Mouse (Mus musculus): ENCODE measurements around the gene Hnrnpf. TPM values are rescaled to one million over a fixed set of nuclear protein-coding genes. Genes with fewer than 3 reads are reported as not detected.

Hnrnpf gene
- polyA plus RNA-seq, 1 experiment from 2014 or later: 907 TPM

DNA sequence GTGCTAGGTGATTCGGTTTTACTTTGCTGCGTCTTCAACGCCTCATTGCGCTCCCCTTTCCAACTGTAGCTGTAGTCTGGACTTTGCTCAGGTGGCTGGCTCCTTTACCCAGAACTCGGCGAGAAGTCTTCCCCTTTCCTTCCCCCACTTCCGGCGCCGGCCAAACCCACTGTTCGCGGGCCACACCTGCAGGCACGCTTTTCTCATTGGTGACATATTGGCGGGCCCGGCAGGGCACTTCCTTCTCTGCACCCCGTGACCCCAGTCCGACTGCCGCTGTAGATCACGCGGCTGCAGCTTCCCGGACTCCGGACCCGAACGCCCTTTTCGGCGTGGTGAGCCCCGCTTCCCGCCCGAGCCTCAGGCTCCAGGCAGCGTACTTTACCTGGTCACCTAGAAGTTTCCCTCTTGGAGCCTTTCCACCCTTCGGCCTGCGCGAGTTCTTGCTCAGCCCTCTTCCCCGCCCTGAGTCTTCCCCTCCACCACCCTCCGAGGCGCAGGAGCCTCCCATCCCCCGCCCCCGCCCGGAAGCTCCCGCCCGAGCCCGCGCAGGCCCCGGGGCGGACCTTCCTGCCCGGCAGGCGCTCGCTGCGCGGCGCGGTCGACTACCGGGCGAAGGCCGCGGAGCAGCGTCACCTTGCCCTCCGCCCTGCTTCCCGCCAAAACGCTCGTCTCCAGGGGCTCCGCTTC is 16.8 kb downstream of the Hnrnpf start:
- Histone ChIP-seq H3K4me1 (peaks cover 35% of the 10 kb centered on the region), H3K4me3 (peak overlapping the region; percentile 62), H3K27me3 (ENCODE audit: low read depth, poor library complexity, severe bottlenecking) (no peaks in the 10 kb centered on the region), H3K9me3 (replicated peaks) (no peaks in the 10 kb centered on the region), H3K27ac (peak overlapping the region; percentile 96), H3K36me3 (peaks cover 39% of the 10 kb centered on the region)
- peak; percentile 91 for DNase-seq (ENCODE audit: low spot score)
- WGBS: under 1% methylated on average over 62 of the region's 62 CpGs

- Histone ChIP-seq H3K27me3 (ENCODE audit: low read depth, poor library complexity, severe bottlenecking) (no peaks in the 10 kb centered on the region), H3K4me3 (peak overlapping the region; percentile 62), H3K36me3 (peaks cover 46% of the 10 kb centered on the region), H3K9me3 (replicated peaks) (no peaks in the 10 kb centered on the region), H3K27ac (peak overlapping the region; percentile 96), H3K4me1 (peaks cover 35% of the 10 kb centered on the region)
- DNase-seq (ENCODE audit: low spot score): peak; percentile 71
- 2% methylated on average over 21 of the region's 21 CpGs for WGBS
Measured at GRCm38 (mm10) chr6:117917576-117917975, 17.5 kb downstream of the Hnrnpf start.

GRCm38 (mm10) chr6:117918043-117918442 is 17.9 kb downstream of the Hnrnpf start:
- H3K4me1 ChIP-seq: peaks cover 35% of the 10 kb centered on the region
- WGBS: 49% methylated on average over 5 of the region's 5 CpGs
- peaks cover 50% of the 10 kb centered on the region for H3K36me3 ChIP-seq
- peak; percentile 47 for DNase-seq (ENCODE audit: low spot score)
- no peaks in the 10 kb centered on the region for H3K9me3 ChIP-seq (replicated peaks)
- H3K27me3 ChIP-seq (ENCODE audit: low read depth, poor library complexity, severe bottlenecking): no peaks in the 10 kb centered on the region
- H3K27ac ChIP-seq: peak overlapping the region; percentile 96
- peak overlapping the region; percentile 62 for H3K4me3 ChIP-seq

DNA sequence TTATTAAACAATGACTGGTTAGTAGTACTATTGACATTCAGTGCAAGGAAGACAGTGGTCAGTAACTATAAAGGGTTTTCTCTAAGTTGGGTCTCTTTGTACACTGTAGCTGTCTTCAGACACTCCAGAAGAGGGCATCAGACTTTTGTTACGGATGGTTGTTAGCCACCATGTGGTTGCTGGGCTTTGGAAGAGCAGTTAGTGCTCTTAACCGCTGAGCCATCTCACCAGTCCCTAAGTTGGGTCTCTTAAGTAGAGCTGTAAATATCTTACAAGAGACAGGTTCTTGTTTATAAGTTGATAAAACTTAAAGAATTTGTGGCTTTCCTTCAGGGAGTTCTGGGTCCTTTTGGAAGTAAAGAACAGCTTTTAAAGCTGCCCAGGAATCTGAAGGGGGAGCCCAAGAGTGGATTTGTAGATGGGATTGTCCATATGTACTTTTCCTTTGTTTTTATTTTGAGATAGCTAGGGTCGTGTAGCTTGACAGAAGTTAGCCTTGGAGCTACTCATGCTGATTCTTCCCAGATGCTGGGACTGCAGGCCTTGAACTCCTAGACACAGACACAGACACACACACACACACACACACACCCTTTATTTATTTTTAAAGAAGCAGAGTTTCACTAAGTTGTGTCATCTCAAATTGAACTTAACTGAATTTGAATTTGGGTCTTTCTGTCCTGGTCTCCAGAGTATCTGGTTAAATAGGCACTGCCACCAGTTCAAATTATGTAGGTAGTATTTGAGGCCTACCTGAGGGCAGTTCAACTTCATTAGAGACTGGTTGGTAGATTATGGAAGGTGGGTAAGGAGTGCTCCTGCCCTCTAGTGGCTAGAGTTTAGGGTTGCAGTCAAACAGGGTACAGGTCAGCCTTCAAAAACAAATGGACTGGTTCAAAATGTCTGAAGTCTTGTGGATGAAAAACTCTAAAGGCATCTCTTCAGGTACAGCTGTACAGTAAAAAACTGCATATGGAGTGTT is 20.8 kb downstream of the Hnrnpf start:
- Histone ChIP-seq H3K36me3 (peaks cover 64% of the 10 kb centered on the region), H3K4me1 (peaks cover 26% of the 10 kb centered on the region), H3K27ac (no peak overlapping the region), H3K27me3 (ENCODE audit: low read depth, poor library complexity, severe bottlenecking) (no peaks in the 10 kb centered on the region), H3K4me3 (0 out of 2 replicates have a peak overlapping the region, but pooled peaks have one; percentile 1), H3K9me3 (replicated peaks) (no peaks in the 10 kb centered on the region)
- no peak for DNase-seq (ENCODE audit: low spot score)
- 71% methylated on average over 3 of the region's 3 CpGs for WGBS

GRCm38 (mm10) chr6:117922041-117922440 is 21.9 kb downstream of the Hnrnpf start:
- Histone ChIP-seq H3K36me3 (peaks cover 75% of the 10 kb centered on the region), H3K27ac (no peak overlapping the region)
- 93% methylated on average over 3 of the region's 3 CpGs for WGBS

DNA sequence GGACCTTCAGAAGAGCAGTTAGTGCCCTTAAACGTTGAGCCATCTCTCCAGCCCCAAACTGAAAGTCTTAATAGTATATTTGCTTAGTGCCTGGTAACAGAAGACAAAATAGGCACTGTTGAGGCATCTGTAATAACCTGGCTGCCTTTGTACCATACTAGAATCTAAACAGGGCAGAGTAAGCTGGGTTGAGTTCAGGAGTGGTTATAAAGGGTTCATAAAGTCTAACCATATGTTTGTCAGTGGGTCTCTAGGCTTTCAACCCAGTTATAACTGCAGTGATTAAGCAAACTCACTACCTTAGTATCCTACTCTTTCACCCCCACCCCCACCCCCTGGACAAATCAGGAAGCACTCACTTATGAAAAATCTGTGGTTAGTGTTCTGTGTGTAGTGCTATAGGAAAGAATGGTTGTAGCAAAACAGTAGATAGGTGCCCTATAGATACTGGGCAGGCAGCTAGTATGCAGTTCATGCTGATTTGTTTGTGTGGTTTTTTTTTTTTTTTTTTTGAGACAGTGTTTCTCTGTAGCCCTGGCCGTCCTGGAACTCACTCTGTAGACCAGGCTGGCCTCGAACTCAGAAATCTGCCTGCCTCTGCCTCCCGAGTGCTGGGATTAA is 26.9 kb downstream of the Hnrnpf start:
- no peak overlapping the region for H3K27ac ChIP-seq
- no peaks in the 10 kb centered on the region for H3K4me1 ChIP-seq
- H3K36me3 ChIP-seq: peaks cover 69% of the 10 kb centered on the region
- WGBS: 79% methylated on average over 4 of the region's 4 CpGs
- DNase-seq (ENCODE audit: low spot score): no peak
- no peaks in the 10 kb centered on the region for H3K27me3 ChIP-seq (ENCODE audit: low read depth, poor library complexity, severe bottlenecking)
- H3K4me3 ChIP-seq: no peak overlapping the region
- H3K9me3 ChIP-seq (replicated peaks): no peaks in the 10 kb centered on the region

More at GRCm38 (mm10) chr6:117922041-117922440, 21.9 kb downstream of the Hnrnpf start:
- H3K4me3 ChIP-seq: no peak overlapping the region
- peaks cover 20% of the 10 kb centered on the region for H3K4me1 ChIP-seq
- no peak for DNase-seq (ENCODE audit: low spot score)
- H3K9me3 ChIP-seq (replicated peaks): no peaks in the 10 kb centered on the region
- no peaks in the 10 kb centered on the region for H3K27me3 ChIP-seq (ENCODE audit: low read depth, poor library complexity, severe bottlenecking)

DNA sequence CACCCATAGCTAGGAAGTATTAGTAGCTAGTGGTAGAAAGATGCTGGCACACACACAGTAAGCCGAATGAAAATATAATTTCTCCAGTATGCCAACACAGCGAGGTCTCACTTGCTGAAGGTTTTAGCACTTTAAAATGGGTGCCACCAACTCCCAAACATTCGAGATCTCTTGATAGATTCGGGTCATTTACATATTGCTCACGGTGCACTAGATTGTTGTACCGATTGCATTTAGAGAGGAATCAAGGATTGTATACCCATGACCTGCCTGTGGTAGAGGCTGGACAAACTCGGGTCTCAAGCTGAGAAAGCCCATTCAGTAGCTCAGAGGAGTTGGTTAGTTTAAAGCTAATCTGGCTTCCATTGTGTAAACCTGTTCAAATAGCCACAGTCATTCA is 27.8 kb downstream of the Hnrnpf start:
- Histone ChIP-seq H3K4me3 (no peak overlapping the region), H3K4me1 (no peaks in the 10 kb centered on the region), H3K9me3 (replicated peaks) (no peaks in the 10 kb centered on the region), H3K36me3 (peaks cover 59% of the 10 kb centered on the region), H3K27ac (no peak overlapping the region), H3K27me3 (ENCODE audit: low read depth, poor library complexity, severe bottlenecking) (no peaks in the 10 kb centered on the region)
- 88% methylated on average over 7 of the region's 7 CpGs for WGBS
- no peak for DNase-seq (ENCODE audit: low spot score)

DNA sequence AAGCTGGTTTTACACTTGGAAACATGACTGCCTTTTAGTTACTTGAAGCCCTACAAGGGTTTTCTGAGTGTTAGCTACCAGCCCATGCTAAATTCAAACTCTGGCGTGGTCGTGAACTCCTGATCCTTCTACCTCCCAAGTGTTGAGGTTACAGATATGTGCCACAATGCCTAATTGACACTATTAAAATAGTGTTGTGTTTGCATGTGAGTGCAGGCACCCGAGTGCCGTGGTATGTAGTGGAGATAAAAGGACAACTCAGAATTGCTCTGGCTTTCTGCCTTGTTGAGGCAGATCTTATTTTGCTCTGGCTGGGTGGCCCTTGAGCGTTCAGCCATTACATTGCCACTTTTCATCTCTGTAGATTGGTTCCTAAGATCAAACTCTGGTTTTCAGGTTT is 28.6 kb downstream of the Hnrnpf start:
- WGBS: 89% methylated on average over 5 of the region's 5 CpGs
- H3K4me1 ChIP-seq: no peaks in the 10 kb centered on the region

DNA sequence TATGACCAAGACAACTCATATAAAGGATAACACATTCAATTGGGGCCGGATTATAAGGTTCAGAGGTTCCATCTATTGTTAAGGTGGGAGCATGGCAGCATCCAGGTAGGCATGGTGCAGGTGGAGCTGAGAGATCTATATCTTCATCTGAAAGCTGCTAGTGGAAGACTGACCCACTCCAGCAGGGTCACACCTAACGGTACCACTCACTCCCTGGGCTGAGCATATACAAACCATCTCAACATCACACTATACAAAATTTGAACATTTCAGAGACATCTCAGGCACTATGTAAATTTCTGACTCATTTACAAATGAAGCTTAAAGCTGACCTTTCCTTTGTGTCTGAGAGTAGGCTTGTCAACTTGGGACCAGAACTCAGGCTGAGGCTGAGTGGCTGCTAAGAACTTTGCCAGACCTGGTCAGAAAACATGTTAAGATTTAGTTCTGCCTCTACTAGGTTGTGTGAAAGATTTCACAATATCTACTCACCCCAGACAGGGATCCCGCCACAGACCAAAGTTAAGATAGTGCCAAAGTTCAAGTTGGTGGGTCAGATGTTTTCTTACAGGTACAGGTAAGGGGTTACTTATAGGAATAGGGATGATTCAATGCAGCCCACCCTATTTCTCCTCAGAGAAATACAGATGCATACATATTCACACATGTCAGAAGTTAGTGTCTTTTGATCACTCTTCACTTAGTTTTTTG is 30.0 kb downstream of the Hnrnpf start:
- Histone ChIP-seq H3K36me3 (peaks cover 51% of the 10 kb centered on the region), H3K9me3 (replicated peaks) (no peaks in the 10 kb centered on the region), H3K4me3 (no peak overlapping the region), H3K4me1 (no peaks in the 10 kb centered on the region), H3K27ac (no peak overlapping the region), H3K27me3 (ENCODE audit: low read depth, poor library complexity, severe bottlenecking) (no peaks in the 10 kb centered on the region)
- no peak for DNase-seq (ENCODE audit: low spot score)
- 91% methylated on average over 3 of the region's 3 CpGs for WGBS

More for the DNA sequence above, 28.6 kb downstream of the Hnrnpf start:
- Histone ChIP-seq H3K4me3 (no peak overlapping the region), H3K27me3 (ENCODE audit: low read depth, poor library complexity, severe bottlenecking) (no peaks in the 10 kb centered on the region), H3K9me3 (replicated peaks) (no peaks in the 10 kb centered on the region), H3K27ac (no peak overlapping the region), H3K36me3 (peaks cover 54% of the 10 kb centered on the region)
- DNase-seq (ENCODE audit: low spot score): no peak

DNA sequence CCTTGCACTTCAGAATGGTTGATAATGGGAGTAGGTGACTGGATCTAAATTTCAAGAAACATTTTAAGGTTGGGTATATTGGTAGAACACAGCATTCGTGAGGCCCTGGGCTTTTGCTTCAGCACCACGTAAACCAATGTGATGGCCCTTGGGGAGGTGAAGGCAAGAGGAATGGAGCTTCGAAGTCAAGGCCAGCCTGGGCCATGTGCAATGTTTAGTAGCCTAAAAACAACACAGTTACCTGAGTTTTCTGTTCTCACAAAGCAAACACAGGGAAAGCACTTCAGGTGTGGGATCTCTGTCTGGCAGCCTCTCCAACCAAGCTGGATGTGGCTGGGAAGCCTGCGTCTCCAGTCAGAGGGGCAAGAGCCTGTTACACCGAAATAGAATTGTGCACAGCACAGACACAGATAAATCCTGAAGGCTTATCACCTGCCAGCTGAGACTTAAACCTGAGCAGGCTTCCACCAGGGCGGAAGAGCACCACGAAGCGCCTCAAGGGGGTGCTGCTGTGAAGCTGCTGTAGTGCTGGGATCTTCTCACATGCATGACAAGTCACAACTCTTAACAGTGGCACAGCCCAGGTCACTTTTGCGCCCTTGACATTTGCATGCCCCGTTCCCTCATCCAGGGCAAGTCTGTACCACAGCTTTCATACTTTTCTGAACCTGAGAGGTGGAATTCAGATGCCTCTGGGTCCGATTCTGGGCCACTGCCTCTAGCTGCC is 32.4 kb downstream of the Hnrnpf start:
- DNase-seq (ENCODE audit: low spot score): no peak
- peaks cover 30% of the 10 kb centered on the region for H3K36me3 ChIP-seq
- H3K27ac ChIP-seq: no peak overlapping the region
- H3K4me1 ChIP-seq: no peaks in the 10 kb centered on the region
- H3K4me3 ChIP-seq: no peak overlapping the region
- no peaks in the 10 kb centered on the region for H3K27me3 ChIP-seq (ENCODE audit: low read depth, poor library complexity, severe bottlenecking)
- no peaks in the 10 kb centered on the region for H3K9me3 ChIP-seq (replicated peaks)
- 48% methylated on average over 11 of the region's 11 CpGs for WGBS

GRCm38 (mm10) chr6:117934301-117934700 is 34.2 kb downstream of the Hnrnpf start:
- no peak for DNase-seq (ENCODE audit: low spot score)

More at GRCm38 (mm10) chr6:117934301-117934700, 34.2 kb downstream of the Hnrnpf start:
- 83% methylated on average over 6 of the region's 6 CpGs for WGBS
- no peaks in the 10 kb centered on the region for H3K9me3 ChIP-seq (replicated peaks)
- no peak overlapping the region for H3K27ac ChIP-seq
- H3K36me3 ChIP-seq: peaks cover 11% of the 10 kb centered on the region
- H3K4me3 ChIP-seq: no peak overlapping the region
- H3K27me3 ChIP-seq (ENCODE audit: low read depth, poor library complexity, severe bottlenecking): no peaks in the 10 kb centered on the region
- no peaks in the 10 kb centered on the region for H3K4me1 ChIP-seq

Measured in limb, embryonic 10.5 days (tissue).